Mouse (Mus musculus) kidney, postnatal 14 days (tissue): ENCODE measurements around the gene Foxp2.

Experiments used
- DNase-seq: peaks from one replicate; pipeline ENCODE4 v3.0.0; 2022; ENCODE audit warnings: mixed read lengths

The Foxp2 gene

DNA sequence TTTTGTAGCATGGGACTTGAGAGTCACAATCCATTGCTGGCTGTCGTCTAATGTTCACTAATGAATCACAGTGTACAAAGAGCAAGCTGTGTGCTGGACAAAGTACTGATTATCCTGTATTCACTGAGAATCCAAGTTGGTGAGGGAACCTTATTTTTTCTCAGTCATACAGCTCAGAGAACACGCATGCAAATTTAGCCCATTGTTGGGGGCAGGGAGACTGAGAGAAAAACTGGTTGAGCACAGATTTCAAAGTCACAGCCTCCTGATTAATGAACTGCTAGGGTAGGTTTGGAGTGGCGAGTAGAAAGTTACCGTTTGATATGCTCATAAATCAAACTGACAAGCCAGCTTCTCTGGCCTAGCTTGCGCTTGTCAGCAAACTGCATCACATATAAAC is 477.1 kb downstream of the Foxp2 start:
- DNase-seq = peak; percentile 37

GRCm38 (mm10) chr6:15396462-15396861 is 495.3 kb downstream of the Foxp2 start:
- DNase-seq = no peak

GRCm38 (mm10) chr6:15397485-15397884 is 496.3 kb downstream of the Foxp2 start:
- DNase-seq = no peak

GRCm38 (mm10) chr6:15401138-15401537 is 500.0 kb downstream of the Foxp2 start:
- no peak for DNase-seq

GRCm38 (mm10) chr6:15402026-15402425 is 500.9 kb downstream of the Foxp2 start:
- DNase-seq = no peak

DNA sequence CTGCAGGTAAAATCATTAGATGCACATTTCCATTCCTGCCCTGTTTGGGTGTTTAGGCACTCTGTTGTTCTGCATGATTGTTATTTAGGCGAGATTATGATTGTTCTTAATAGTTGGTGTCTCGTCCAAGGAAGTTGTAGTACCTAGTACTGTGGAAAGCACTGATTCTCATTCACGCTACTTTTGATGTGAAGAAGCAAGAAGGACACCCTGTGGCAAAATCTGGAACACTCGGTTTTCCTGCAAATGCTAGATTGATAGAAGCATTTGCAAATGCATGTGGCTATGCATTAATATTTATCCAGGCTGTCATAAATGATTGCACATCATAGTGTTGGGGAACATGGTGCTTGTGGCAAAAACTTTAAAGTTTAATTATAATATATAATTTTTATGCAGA is 514.0 kb downstream of the Foxp2 start:
- DNase-seq = peak; percentile 7

DNA sequence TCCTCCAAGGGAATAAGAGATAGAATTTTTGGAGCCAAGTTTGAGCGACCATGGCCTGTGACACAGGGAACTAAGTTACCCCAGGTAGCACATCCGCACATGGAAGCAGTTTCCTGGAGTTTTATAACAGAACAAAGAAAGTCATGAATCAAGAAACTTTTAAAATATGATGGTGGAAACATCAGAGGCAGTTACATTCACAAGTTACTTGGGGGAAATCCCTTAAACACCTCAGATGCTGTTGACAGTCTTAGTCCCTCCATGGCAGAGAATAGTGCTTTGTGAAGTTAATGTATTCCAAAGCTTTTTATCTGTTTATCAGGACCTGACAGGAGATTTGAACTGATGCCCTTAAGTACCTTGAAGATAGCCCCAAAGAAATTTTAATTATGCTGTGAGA is 558.6 kb downstream of the Foxp2 start:
- DNase-seq = no peak

- no peak for DNase-seq
These were observed 562.2 kb downstream of the Foxp2 start for GRCm38 (mm10) chr6:15463390-15463789.

- peak; percentile 22 for DNase-seq
These were observed 564.3 kb downstream of the Foxp2 start for GRCm38 (mm10) chr6:15465471-15465870.

GRCm38 (mm10) chr6:15466634-15467033 is 565.5 kb downstream of the Foxp2 start:
- no peak for DNase-seq

- DNase-seq = no peak
These were observed 585.8 kb downstream of the Foxp2 start for GRCm38 (mm10) chr6:15486909-15487308.
